ENCODE assay signal across 15 mouse cellular contexts in the genomic region with DNA sequence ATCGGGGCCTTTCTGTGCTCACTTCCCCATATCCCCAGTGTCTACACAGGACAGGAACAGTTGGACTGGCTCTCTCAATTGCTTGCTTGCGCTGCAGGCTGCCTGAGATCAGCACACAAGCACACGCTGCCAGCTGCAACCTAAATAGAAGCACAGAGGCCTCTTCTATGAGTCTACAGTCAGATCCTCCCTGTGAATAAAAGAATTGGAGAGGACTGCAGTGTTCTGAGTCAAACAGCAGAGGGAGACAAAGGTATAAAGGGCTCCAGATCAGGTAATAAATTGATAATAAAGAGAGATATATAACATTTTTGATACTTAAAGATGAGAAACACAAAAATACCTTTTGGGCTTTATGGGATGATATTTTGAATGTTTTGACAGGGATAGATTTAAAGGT. TPM values are rescaled to one million over a fixed set of nuclear protein-coding genes. Genes with fewer than 3 reads are reported as not detected.
DNase-seq lines count a peak whose midpoint lies in the region; ATAC-seq and TF ChIP-seq lines count a peak whose summit lies in the region.
"Had no signal": no experiment of that assay in that cellular context is flagged by ENCODE, and none has a peak within 500 bp of the region (broad histone marks: within the 10 kb centered on the region; RNA-seq: fewer than 3 reads in every experiment).

No protein-coding gene starts in this region.

- peak; percentile 7 for DNase-seq in right cerebral cortex, adult 18-20 months
- DNase-seq in right cerebral cortex, postnatal 4 days, result no peak
- peak; percentile 3 for DNase-seq in ZHBTc4 (ENCODE audit: low read depth, low spot score)
- peak; percentile 4 for DNase-seq in right cerebral cortex, postnatal 14 days
- no peak for DNase-seq in gastrocnemius, adult 18-20 months (ENCODE audit: low spot score)
- DNase-seq: gastrocnemius, postnatal 14 days; kidney, postnatal 25 days had no signal

- peak; percentile 60 for TF ChIP-seq CTCF in intestine, postnatal 0 days (IDR thresholded peaks at IDR 0.05; ENCODE audit: low read depth)

- no peaks in the 10 kb centered on the region for H3K36me3 ChIP-seq in intestine, postnatal 0 days (ENCODE audit: control insufficient read depth, insufficient read depth)
- no peaks in the 10 kb centered on the region for H3K36me3 ChIP-seq in intestine, embryonic 16.5 days (ENCODE audit: control insufficient read depth, insufficient read depth, low read length)
- H3K36me3 ChIP-seq: embryonic facial prominence, embryonic 15.5 days; hindbrain, embryonic 12.5 days had no signal

- H3K9me3 ChIP-seq in intestine, postnatal 0 days (ENCODE audit: control insufficient read depth), result no peaks in the 10 kb centered on the region
- no peaks in the 10 kb centered on the region for H3K9me3 ChIP-seq in intestine, embryonic 16.5 days (ENCODE audit: control insufficient read depth, low read length)
- H3K9me3 ChIP-seq: embryonic facial prominence, embryonic 15.5 days; hindbrain, embryonic 12.5 days had no signal

- H3K4me1 ChIP-seq in intestine, postnatal 0 days (replicated peaks; ENCODE audit: control insufficient read depth, insufficient read depth, low read length), result no peaks in the 10 kb centered on the region
- H3K4me1 ChIP-seq in intestine, embryonic 16.5 days (ENCODE audit: control insufficient read depth, insufficient read depth, low read length), result no peaks in the 10 kb centered on the region
- H3K4me1 ChIP-seq: embryonic facial prominence, embryonic 15.5 days; hindbrain, embryonic 12.5 days had no signal

- H3K27ac ChIP-seq in intestine, postnatal 0 days (ENCODE audit: low read depth, low read length), result no peak overlapping the region
- H3K27ac ChIP-seq in intestine, embryonic 16.5 days (ENCODE audit: low read length), result no peak overlapping the region
- H3K27ac ChIP-seq: embryonic facial prominence, embryonic 15.5 days; hindbrain, embryonic 12.5 days had no signal

- H3K27me3 ChIP-seq in intestine, postnatal 0 days (replicated peaks; ENCODE audit: control insufficient read depth, insufficient read depth, low read length), result 0 out of 2 replicates have a peak, but pooled peaks cover 6% of the 10 kb centered on the region
- no peaks in the 10 kb centered on the region for H3K27me3 ChIP-seq in intestine, embryonic 16.5 days (replicated peaks; ENCODE audit: control insufficient read depth, insufficient read depth, low read length)
- H3K27me3 ChIP-seq: embryonic facial prominence, embryonic 15.5 days; hindbrain, embryonic 12.5 days had no signal

- H3K9ac ChIP-seq in intestine, postnatal 0 days (ENCODE audit: low read depth, low read length), result no peak overlapping the region
- no peak overlapping the region for H3K9ac ChIP-seq in intestine, embryonic 16.5 days (ENCODE audit: low read depth, low read length)
- H3K9ac ChIP-seq: embryonic facial prominence, embryonic 15.5 days; hindbrain, embryonic 12.5 days had no signal

- ATAC-seq in intestine, postnatal 0 days, result no peak
- ATAC-seq in intestine, embryonic 16.5 days, result no peak

- WGBS in intestine, postnatal 0 days, result 65% methylated on average over 3 of the region's 3 CpGs
- WGBS in intestine, embryonic 16.5 days, result 55% methylated on average over 3 of the region's 3 CpGs

- no peak overlapping the region for H3K4me2 ChIP-seq in intestine, postnatal 0 days (replicated peaks; ENCODE audit: low read depth)
- no peak overlapping the region for H3K4me2 ChIP-seq in intestine, embryonic 16.5 days (ENCODE audit: low read depth, low read length)
- H3K4me2 ChIP-seq: embryonic facial prominence, embryonic 15.5 days; hindbrain, embryonic 12.5 days had no signal

- no peak overlapping the region for H3K4me3 ChIP-seq in intestine, postnatal 0 days (ENCODE audit: low read depth, low read length)
- H3K4me3 ChIP-seq in intestine, embryonic 16.5 days (ENCODE audit: low read length), result no peak overlapping the region
- H3K4me3 ChIP-seq: embryonic facial prominence, embryonic 15.5 days; hindbrain, embryonic 12.5 days had no signal

RNA-seq across cellular contexts. Expression of a gene that starts 17.2 kb away (rescaled TPM):
- polyA plus RNA-seq in intestine, postnatal 0 days (2015; fragmentation: Nextera tagmentation; extraction: Ambion mirVana), result 18.1 and 38.6 TPM in 2 replicates
- polyA plus RNA-seq in intestine, embryonic 16.5 days (2015; fragmentation: Nextera tagmentation; extraction: Ambion mirVana), result 236 and 308 TPM in 2 replicates
- not detected for total RNA-seq in gastrocnemius, adult 18-20 months (2021)
- total RNA-seq: gastrocnemius, postnatal 14 days; megakaryocyte-erythroid progenitor cell, adult 5-6 weeks had no signal
- polyA plus RNA-seq: embryonic facial prominence, embryonic 15.5 days; hindbrain, embryonic 12.5 days; limb, embryonic 14.5 days; neural tube, embryonic 14.5 days; urinary bladder, adult 2 months had no signal

RNA-seq across cellular contexts. Expression of a gene that starts 56.2 kb away (rescaled TPM):
- polyA plus RNA-seq in intestine, postnatal 0 days (2015; fragmentation: Nextera tagmentation; extraction: Ambion mirVana), result not detected in 2 replicates
- polyA plus RNA-seq in intestine, embryonic 16.5 days (2015; fragmentation: Nextera tagmentation; extraction: Ambion mirVana), result 1.1 and 1.9 TPM in 2 replicates
- total RNA-seq in gastrocnemius, adult 18-20 months (2021), result not detected
- total RNA-seq: megakaryocyte-erythroid progenitor cell, adult 5-6 weeks had no signal
- polyA plus RNA-seq: hindbrain, embryonic 12.5 days; neural tube, embryonic 14.5 days; urinary bladder, adult 2 months had no signal

RNA-seq across cellular contexts. Expression of a gene that starts 59.4 kb away (rescaled TPM):
- polyA plus RNA-seq in intestine, postnatal 0 days (2015; fragmentation: Nextera tagmentation; extraction: Ambion mirVana), result 483 and 499 TPM in 2 replicates
- 757 and 778 TPM in 2 replicates for polyA plus RNA-seq in intestine, embryonic 16.5 days (2015; fragmentation: Nextera tagmentation; extraction: Ambion mirVana)
- 10 to 100 TPM; 20.0 to 29.0 TPM for total RNA-seq in gastrocnemius, adult 18-20 months (2021)
- total RNA-seq: megakaryocyte-erythroid progenitor cell, adult 5-6 weeks had no signal

Comparison
In these comparisons a context has a peak if more than half of its experiments do, and no peak if none do; other contexts are left out.
1. DNase-seq: peak in right cerebral cortex, adult 18-20 months (single experiment), ZHBTc4 (single experiment) and right cerebral cortex, postnatal 14 days (single experiment); none in right cerebral cortex, postnatal 4 days (single experiment) and gastrocnemius, adult 18-20 months (single experiment).